Mouse (Mus musculus): ENCODE measurements around the gene Kcnmb4. TPM values are rescaled to one million over a fixed set of nuclear protein-coding genes. Genes with fewer than 3 reads are reported as not detected.

Gene Kcnmb4
- polyA plus RNA-seq, 1 experiment from 2014 or later, result 9.1 TPM

Other genes with a start within 250 kb of the Kcnmb4 start
- 3.8 and 4.1 TPM in 2 replicates for gene Ptprb, start 198.4 kb downstream of the Kcnmb4 start, polyA plus RNA-seq (2014; fragmentation: Nextera tagmentation; extraction: Ambion mirVana)
- 101 and 103 TPM in 2 replicates for gene Cnot2, start 107.6 kb upstream of the Kcnmb4 start, polyA plus RNA-seq (2014; fragmentation: Nextera tagmentation; extraction: Ambion mirVana)

Measured in embryonic facial prominence, embryonic 14.5 days (tissue).